Mouse (Mus musculus) heart, postnatal 0 days (tissue): ENCODE measurements at regions not wholly inside any gene's neighbourhood (a gene's known extent, or its start where the extent isn't known, plus 50 kb on each side); places are given as distances from the start of the nearest gene placed in this dataset.

Source experiments
- CTCF ChIP-seq: IDR thresholded peaks from 2 replicates; pipeline ENCODE4 v1.5.1; 2016; ENCODE audit warnings: antibody characterized with exemption, control low read depth, low read depth
- EP300 ChIP-seq: IDR thresholded peaks from 2 replicates; pipeline ENCODE4 v1.6.1; 2016; ENCODE audit warnings: antibody characterized with exemption, low read depth

DNA sequence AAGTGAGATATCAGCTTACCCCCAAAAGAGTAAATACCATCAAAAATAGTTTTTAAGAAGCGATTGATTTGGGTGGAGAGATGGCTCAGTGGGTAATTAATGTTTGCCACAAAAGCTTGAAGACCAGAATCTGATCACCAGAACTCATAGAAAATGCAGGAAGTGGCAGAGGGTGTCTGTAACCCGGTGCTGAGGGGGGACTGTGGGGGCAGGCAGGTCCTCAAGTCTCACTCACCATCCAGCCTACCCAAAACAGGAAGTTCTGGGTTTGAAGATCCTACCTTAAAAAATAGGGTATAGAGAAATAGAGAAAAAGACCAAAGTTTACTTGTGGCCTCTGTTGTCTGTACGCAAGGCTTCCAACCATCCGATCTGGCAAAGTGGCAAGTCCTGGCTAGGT lies 190.3 kb upstream of the Plcz1 start:
- TF ChIP-seq CTCF: no peak
- TF ChIP-seq EP300: no peak
